17 mouse cellular contexts compared by ENCODE assay signal in the genomic region with DNA sequence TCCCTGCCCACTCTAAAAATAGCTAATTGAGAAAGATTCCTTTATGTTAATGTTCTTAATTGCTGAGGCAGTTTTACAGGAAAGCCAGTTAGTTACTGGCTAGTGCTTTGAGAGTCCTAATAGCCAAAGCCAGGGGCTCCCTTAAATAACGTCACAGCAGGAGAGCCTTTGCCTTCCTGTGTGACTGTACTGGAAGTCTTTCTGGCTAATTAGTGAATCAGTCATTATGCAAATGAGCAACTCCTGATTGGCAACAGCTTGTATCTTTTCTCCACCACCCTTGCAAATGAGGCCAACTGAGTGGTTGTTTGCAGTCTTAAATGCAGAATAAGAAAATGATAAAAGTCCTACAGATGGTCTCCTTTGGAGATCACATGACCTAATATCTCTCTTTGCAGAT.
A peak's percentile ranks its signal among the peaks of the same experiment; 100 is the strongest.
DNase-seq lines count a peak whose midpoint lies in the region; ATAC-seq and TF ChIP-seq lines count a peak whose summit lies in the region.
"Had no signal": no experiment of that assay in that cellular context is flagged by ENCODE, and none has a peak within 500 bp of the region (broad histone marks: within the 10 kb centered on the region; RNA-seq: fewer than 3 reads in every experiment).

No protein-coding gene starts in this region.

- DNase-seq in left cerebral cortex, adult 2 months (ENCODE audit: extremely low spot score in 1 of 2, low spot score in 2 of 2) = no peak
- DNase-seq in left cerebral cortex, postnatal 14 days (ENCODE audit: low spot score in 2 of 2) = no peak
- DNase-seq in MEL (ENCODE audit: low read depth, low spot score) (peak; percentile 3), R1 (ENCODE audit: low read depth, low spot score) (peak; percentile 3)
- peak; percentile 58 for DNase-seq in forebrain, postnatal 0 days
- DNase-seq in liver, postnatal 0 days = no peak
- DNase-seq in right cerebral cortex, postnatal 10 days (ENCODE audit: low spot score in 2 of 2) = no peak
- DNase-seq: heart, postnatal 14 days; layer of hippocampus, postnatal 36 days; right cerebral cortex, postnatal 14 days; thymus, postnatal 14 days had no signal

- H3K36me3 ChIP-seq in MEL (ENCODE audit: control insufficient read depth in 1 of 2, insufficient read depth in 2 of 2, low read length in 2 of 2) = no peaks in the 10 kb centered on the region
- H3K36me3 ChIP-seq in forebrain, postnatal 0 days (ENCODE audit: insufficient read depth) = no peaks in the 10 kb centered on the region
- H3K36me3 ChIP-seq in liver, postnatal 0 days (replicated peaks; ENCODE audit: insufficient read depth, low read length) = no peaks in the 10 kb centered on the region
- H3K36me3 ChIP-seq: embryonic facial prominence, embryonic 10.5 days; kidney, embryonic 15.5 days; liver, embryonic 12.5 days; lung, embryonic 15.5 days had no signal

- WGBS in forebrain, postnatal 0 days = 14% methylated on average over 1 of the region's 1 CpGs
- WGBS in liver, postnatal 0 days (ENCODE audit: insufficient replicate concordance) = 29% methylated on average over 1 of the region's 1 CpGs

- TF ChIP-seq CTCF in left cerebral cortex, adult 2 months (IDR thresholded peaks at IDR 0.05) = no peak
- no peak for TF ChIP-seq CTCF in MEL (IDR thresholded peaks at IDR 0.05 in 2 of 3, conservative IDR thresholded peaks at IDR 0.05 in 1 of 3; ENCODE audit: control insufficient read depth in 1 of 3, insufficient read depth in 1 of 3, low read depth in 2 of 3, low read length in 3 of 3, poor library complexity in 1 of 3, severe bottlenecking in 1 of 3)
- no peak for TF ChIP-seq CTCF in forebrain, postnatal 0 days (IDR thresholded peaks at IDR 0.05; ENCODE audit: low read depth)
- no peak for TF ChIP-seq CTCF in liver, postnatal 0 days (IDR thresholded peaks at IDR 0.05; ENCODE audit: low read depth)

- H3K9me3 ChIP-seq in MEL (replicated peaks; ENCODE audit: insufficient read depth, low read length) = no peaks in the 10 kb centered on the region
- H3K9me3 ChIP-seq in forebrain, postnatal 0 days (ENCODE audit: low read length) = no peaks in the 10 kb centered on the region
- no peaks in the 10 kb centered on the region for H3K9me3 ChIP-seq in liver, postnatal 0 days (ENCODE audit: low read length)
- H3K9me3 ChIP-seq: embryonic facial prominence, embryonic 10.5 days; kidney, embryonic 15.5 days; liver, embryonic 12.5 days; lung, embryonic 15.5 days had no signal

- no peaks in the 10 kb centered on the region for H3K27me3 ChIP-seq in MEL (ENCODE audit: control insufficient read depth in 1 of 2, insufficient read depth in 2 of 2, low read length in 2 of 2)
- no peaks in the 10 kb centered on the region for H3K27me3 ChIP-seq in forebrain, postnatal 0 days (ENCODE audit: insufficient read depth, low read length)
- no peaks in the 10 kb centered on the region for H3K27me3 ChIP-seq in liver, postnatal 0 days (ENCODE audit: insufficient read depth, low read length)
- H3K27me3 ChIP-seq: lung, embryonic 15.5 days had no signal

- no peak overlapping the region for H3K4me3 ChIP-seq in left cerebral cortex, adult 2 months
- H3K4me3 ChIP-seq in MEL (ENCODE audit: control insufficient read depth in 1 of 2, insufficient read depth in 1 of 2, low read depth in 2 of 2, low read length in 2 of 2) = no peak overlapping the region
- H3K4me3 ChIP-seq in forebrain, postnatal 0 days (ENCODE audit: low read depth, low read length) = no peak overlapping the region
- H3K4me3 ChIP-seq in liver, postnatal 0 days (ENCODE audit: low read depth, low read length) = no peak overlapping the region
- H3K4me3 ChIP-seq: embryonic facial prominence, embryonic 10.5 days; kidney, embryonic 15.5 days; liver, embryonic 12.5 days; lung, embryonic 15.5 days had no signal

- peak; percentile 58 for ATAC-seq in forebrain, postnatal 0 days
- ATAC-seq in liver, postnatal 0 days = no peak
- ATAC-seq: liver, embryonic 12.5 days had no signal

- TF ChIP-seq POLR2A in MEL (IDR thresholded peaks at IDR 0.05; ENCODE audit: control insufficient read depth in 1 of 2, insufficient read depth in 1 of 2, low read depth in 1 of 2, low read length in 2 of 2, poor library complexity in 1 of 2) = no peak

- TF ChIP-seq EP300 in MEL (IDR thresholded peaks at IDR 0.05; ENCODE audit: low read depth in 1 of 2, low read length in 2 of 2) = no peak
- no peak for TF ChIP-seq EP300 in liver, postnatal 0 days (IDR thresholded peaks at IDR 0.05; ENCODE audit: low read depth)

- intact Hi-C loops in left cerebral cortex, adult 2 months (cut with DNase I) = loop anchor here (1.0 kb wide), 1 partner anchor 173 kb away; no protein-coding TSS in a partner anchor
- intact Hi-C loops in left cerebral cortex, postnatal 14 days (cut with DNase I) = no loop called here

- H3K9ac ChIP-seq in MEL (ENCODE audit: control insufficient read depth, low read depth, low read length, poor library complexity, severe bottlenecking) = no peak overlapping the region
- H3K9ac ChIP-seq in forebrain, postnatal 0 days = no peak overlapping the region
- no peak overlapping the region for H3K9ac ChIP-seq in liver, postnatal 0 days (replicated peaks)
- H3K9ac ChIP-seq: kidney, embryonic 15.5 days; liver, embryonic 12.5 days; lung, embryonic 15.5 days had no signal

- H3K79me2 ChIP-seq in MEL (ENCODE audit: control insufficient read depth, insufficient read depth, low read length, poor library complexity) = no peaks in the 10 kb centered on the region

- H3K27ac ChIP-seq in left cerebral cortex, adult 2 months = peak overlapping the region; percentile 11; the same call in 1 of the 2 replicates
- no peak overlapping the region for H3K27ac ChIP-seq in MEL (ENCODE audit: control insufficient read depth, low read depth, low read length)
- no peak overlapping the region for H3K27ac ChIP-seq in forebrain, postnatal 0 days (ENCODE audit: low read depth, low read length)
- no peak overlapping the region for H3K27ac ChIP-seq in liver, postnatal 0 days (ENCODE audit: low read depth)
- H3K27ac ChIP-seq: embryonic facial prominence, embryonic 10.5 days; kidney, embryonic 15.5 days; liver, embryonic 12.5 days; lung, embryonic 15.5 days; macrophage had no signal

- no peak overlapping the region for H3K4me2 ChIP-seq in forebrain, postnatal 0 days (ENCODE audit: low read depth)
- no peak overlapping the region for H3K4me2 ChIP-seq in liver, postnatal 0 days (ENCODE audit: low read depth, low read length)
- H3K4me2 ChIP-seq: heart, embryonic 11.5 days; kidney, embryonic 15.5 days; liver, embryonic 12.5 days; lung, embryonic 15.5 days had no signal

- no peaks in the 10 kb centered on the region for H3K4me1 ChIP-seq in MEL (ENCODE audit: control insufficient read depth in 1 of 2, insufficient read depth in 2 of 2, low read length in 2 of 2)
- peaks cover 23% of the 10 kb centered on the region for H3K4me1 ChIP-seq in forebrain, postnatal 0 days (ENCODE audit: insufficient read depth)
- no peaks in the 10 kb centered on the region for H3K4me1 ChIP-seq in liver, postnatal 0 days (ENCODE audit: insufficient read depth)
- H3K4me1 ChIP-seq: kidney, embryonic 15.5 days; liver, embryonic 12.5 days; lung, embryonic 15.5 days had no signal

- no peak for TF ChIP-seq RAD21 in MEL (IDR thresholded peaks at IDR 0.05; ENCODE audit: low read depth, low read length)

TF ChIP-seq in MEL, 35 proteins besides CTCF, POLR2A, EP300 and RAD21:
- TF ChIP-seq BHLHE40 (IDR thresholded peaks at IDR 0.05; ENCODE audit: borderline replicate concordance, low read depth, low read length) = no peak
- TF ChIP-seq MYB (IDR thresholded peaks at IDR 0.05; ENCODE audit: low read depth, low read length) = no peak
- no peak for TF ChIP-seq SIN3A (IDR thresholded peaks at IDR 0.05; ENCODE audit: low read length)
- TF ChIP-seq JUND (IDR thresholded peaks at IDR 0.05; ENCODE audit: low read depth, low read length) = no peak
- no peak for TF ChIP-seq NELFE (IDR thresholded peaks at IDR 0.05; ENCODE audit: low read depth, low read length)
- TF ChIP-seq ETS1 (IDR thresholded peaks at IDR 0.05; ENCODE audit: low read depth, low read length) = no peak
- TF ChIP-seq CHD1 (IDR thresholded peaks at IDR 0.05; ENCODE audit: low read depth, low read length) = no peak
- TF ChIP-seq MAFK (IDR thresholded peaks at IDR 0.05; ENCODE audit: borderline replicate concordance, low read depth, low read length) = no peak
- no peak for TF ChIP-seq E2F4 (IDR thresholded peaks at IDR 0.05; ENCODE audit: borderline replicate concordance, low read depth, low read length)
- TF ChIP-seq TBP (IDR thresholded peaks at IDR 0.05; ENCODE audit: low read depth, low read length) = no peak
- no peak for TF ChIP-seq MAZ (IDR thresholded peaks at IDR 0.05; ENCODE audit: low read depth, low read length)

Comparison
In these comparisons a context has a peak if more than half of its experiments do, and no peak if none do; other contexts are left out.
1. DNase-seq: peak in MEL (single experiment), R1 (single experiment) and forebrain, postnatal 0 days (single experiment); none in left cerebral cortex, adult 2 months (0 of 2), left cerebral cortex, postnatal 14 days (0 of 2), liver, postnatal 0 days (single experiment) and right cerebral cortex, postnatal 10 days (0 of 2).